Mouse (Mus musculus) megakaryocyte, embryonic 14.5 days (primary cell): Measurements from ENCODE around the gene Nrcam. TPM values are rescaled to one million over a fixed set of nuclear protein-coding genes. Genes with fewer than 3 reads are reported as not detected.

Experiments
- H3K27me3 ChIP-seq: replicated peaks from 2 replicates; pipeline ENCODE3; 2012; ENCODE audit warnings: inconsistent platforms
- H3K36me3 ChIP-seq: replicated peaks from 2 replicates; pipeline ENCODE3; 2012; ENCODE audit warnings: low read length, inconsistent platforms, mixed read lengths
- H3K4me1 ChIP-seq: 2 replicates; pipeline ENCODE4 v1.6.1; 2012; ENCODE audit warnings: inconsistent platforms
- H3K4me3 ChIP-seq: replicated peaks from 2 replicates; pipeline ENCODE3; 2012; ENCODE audit warnings: moderate library complexity, mild to moderate bottlenecking, inconsistent platforms
- H3K9me3 ChIP-seq: 2 replicates; pipeline ENCODE4 v1.6.1; 2012; ENCODE audit warnings: inconsistent platforms
- FLI1 ChIP-seq: IDR thresholded peaks from 2 replicates; pipeline ENCODE4 v1.6.1; 2012; ENCODE audit warnings: low read length, inconsistent platforms, mixed read lengths
- GATA1 ChIP-seq: IDR thresholded peaks from 3 replicates; pipeline ENCODE4 v1.6.1; 2012; ENCODE audit warnings: mixed read lengths, low read length, inconsistent platforms, borderline replicate concordance
- polyA plus RNA-seq: library from polyadenylated mRNA; stranded (reverse); fragments of >175 nt; gene quantifications from 2 replicates; pipeline ENCODE4 v1.2.3, GENCODE M21; 2012; ENCODE audit warnings: low replicate concordance; ENCODE audit not compliant: insufficient read depth

Gene Nrcam
- polyA plus RNA-seq, 1 experiment: 0.31 TPM

DNA sequence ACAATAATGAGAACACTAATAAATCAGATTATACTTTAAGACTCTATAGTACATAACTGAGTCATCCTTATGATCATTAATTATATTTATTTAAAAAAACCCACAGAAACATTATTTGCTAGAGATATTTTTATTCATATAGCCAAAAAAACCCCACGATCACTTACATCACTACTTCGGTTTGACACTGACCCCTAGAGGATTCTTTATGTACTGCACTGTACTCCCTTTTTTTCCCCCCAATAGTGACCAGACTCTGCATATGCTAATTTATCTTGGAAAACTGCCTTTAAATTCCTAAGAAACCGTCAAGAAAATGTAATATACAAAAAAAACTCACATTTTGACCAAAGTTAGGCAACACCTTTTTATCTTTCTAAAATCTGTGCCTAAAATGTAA, 244.0 kb downstream of the Nrcam start:
- Histone ChIP-seq H3K36me3 (no peaks in the 10 kb centered on the region), H3K9me3 (no peaks in the 10 kb centered on the region), H3K4me1 (no peaks in the 10 kb centered on the region), H3K27me3 (no peaks in the 10 kb centered on the region), H3K4me3 (no peak overlapping the region)
- TF ChIP-seq FLI1 (no peak), GATA1 (no peak)

DNA sequence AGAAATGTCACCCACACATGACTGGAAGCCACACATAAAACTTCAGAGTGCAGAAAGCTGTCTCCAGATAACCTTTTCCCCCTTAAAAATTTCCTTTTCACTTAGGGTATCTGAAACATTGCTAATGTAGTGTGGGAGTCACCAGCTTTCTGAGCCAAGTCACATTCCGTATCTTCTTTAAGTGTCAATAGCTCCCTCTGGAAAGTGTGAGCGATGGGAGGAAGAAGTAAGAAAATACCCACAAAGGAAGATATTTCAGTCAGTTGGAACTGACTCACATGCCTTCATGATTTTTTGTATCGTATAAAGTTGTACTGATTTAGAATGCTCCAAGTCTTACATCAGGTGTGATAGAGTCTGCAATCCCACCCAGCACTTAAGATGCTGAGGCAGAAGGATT, 245.5 kb downstream of the Nrcam start:
- H3K27me3 ChIP-seq: no peaks in the 10 kb centered on the region

DNA sequence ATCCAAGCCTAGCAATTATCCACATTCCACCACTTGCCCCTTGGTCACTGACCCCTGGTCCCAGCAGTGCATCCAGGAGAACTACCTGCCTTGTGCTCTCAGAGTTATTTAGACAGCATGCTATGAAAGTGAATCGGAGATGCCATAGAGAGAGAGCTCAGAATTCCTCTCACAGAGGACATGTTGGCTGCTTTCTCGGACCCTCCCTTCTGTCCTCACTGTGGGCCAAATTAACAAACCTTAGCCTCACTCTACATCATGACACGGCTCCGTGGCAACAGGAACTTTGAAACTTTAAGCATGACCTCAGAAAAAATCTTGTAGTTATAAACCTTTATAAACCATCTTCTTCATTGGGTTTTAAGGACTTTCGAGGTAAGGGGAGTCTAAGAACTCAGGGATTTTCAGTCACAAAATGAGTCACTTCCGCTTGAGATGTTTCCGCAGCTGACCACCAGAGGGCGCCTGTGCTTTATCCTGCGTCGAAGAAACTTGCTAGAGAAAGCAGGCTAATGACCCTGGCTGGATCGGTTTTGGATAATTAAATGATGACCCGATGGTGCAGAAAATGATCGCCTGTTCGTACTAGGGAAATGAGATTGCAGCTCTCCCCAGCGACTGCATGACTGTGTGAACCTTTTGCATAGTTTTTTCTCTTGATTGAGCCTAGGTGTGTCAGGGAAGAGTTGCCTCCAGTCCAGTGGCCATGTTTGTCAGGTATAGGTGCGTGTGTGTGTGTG, 272.9 kb downstream of the Nrcam start:
- Histone ChIP-seq H3K36me3 (no peaks in the 10 kb centered on the region), H3K27me3 (no peaks in the 10 kb centered on the region), H3K9me3 (peaks cover 4% of the 10 kb centered on the region; the same call in 1 of the 2 replicates), H3K4me3 (no peak overlapping the region), H3K4me1 (peaks cover 4% of the 10 kb centered on the region; the same call in 1 of the 2 replicates)
- TF ChIP-seq GATA1: no peak
- no peak for TF ChIP-seq FLI1

More for the DNA sequence above, 245.5 kb downstream of the Nrcam start:
- Histone ChIP-seq H3K36me3 (no peaks in the 10 kb centered on the region), H3K4me3 (no peak overlapping the region), H3K4me1 (no peaks in the 10 kb centered on the region), H3K9me3 (no peaks in the 10 kb centered on the region)
- no peak for TF ChIP-seq FLI1
- TF ChIP-seq GATA1: no peak

DNA sequence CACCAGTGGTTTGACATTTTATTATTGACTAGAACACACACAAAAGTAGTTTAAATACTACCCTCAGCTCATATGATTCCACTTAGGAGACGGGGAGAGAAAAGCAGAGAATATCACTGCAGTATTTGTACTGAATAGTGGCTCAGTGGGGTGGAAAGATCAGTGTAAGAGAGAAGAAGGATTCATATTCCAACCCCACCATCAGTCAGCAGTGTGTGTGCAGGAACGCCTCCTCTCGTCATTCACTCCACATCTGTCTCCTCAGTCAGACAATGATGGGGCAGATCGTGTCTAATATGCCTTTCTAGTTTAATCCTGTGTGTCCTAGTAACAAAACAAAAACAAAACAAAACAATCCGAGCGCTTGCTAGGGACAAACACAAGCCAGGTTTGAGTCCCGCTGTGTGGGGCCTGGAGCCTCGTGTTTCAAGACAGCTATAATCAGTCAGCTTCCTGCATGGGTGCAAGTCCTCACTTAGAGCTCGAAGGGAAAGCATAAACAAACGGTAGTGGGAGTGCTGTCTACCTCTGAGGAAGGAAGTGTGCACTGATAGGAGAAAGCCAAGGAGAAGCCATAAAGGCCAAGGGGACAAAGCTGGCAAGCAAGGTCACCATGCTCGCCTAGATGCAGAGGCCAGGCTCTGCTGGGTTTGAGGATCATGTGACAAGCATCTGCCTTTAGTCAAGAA, 273.7 kb downstream of the Nrcam start:
- TF ChIP-seq GATA1 (no peak), FLI1 (no peak)
- H3K4me1 ChIP-seq: peaks cover 4% of the 10 kb centered on the region; the same call in 1 of the 2 replicates
- H3K9me3 ChIP-seq: peaks cover 4% of the 10 kb centered on the region; the same call in 1 of the 2 replicates
- H3K4me3 ChIP-seq: no peak overlapping the region
- no peaks in the 10 kb centered on the region for H3K36me3 ChIP-seq
- H3K27me3 ChIP-seq: no peaks in the 10 kb centered on the region

DNA sequence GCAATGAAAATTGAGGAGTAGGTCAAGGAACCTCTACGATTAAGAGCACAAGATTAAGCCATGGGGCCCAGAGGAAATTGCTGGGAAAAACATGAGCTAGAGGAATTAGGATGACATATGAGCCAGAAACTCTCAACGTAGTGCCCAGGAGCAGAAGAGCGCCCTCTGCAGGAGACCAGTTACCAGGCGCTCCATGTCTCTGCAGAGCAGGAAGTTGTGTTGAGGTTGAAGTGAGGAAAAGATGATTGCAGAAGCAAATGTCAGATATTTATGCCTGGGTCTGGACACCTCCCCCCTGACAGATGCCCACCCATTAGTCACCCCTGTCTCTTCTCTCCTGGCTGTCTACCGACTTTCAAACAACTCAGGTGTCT, 274.3 kb downstream of the Nrcam start:
- TF ChIP-seq GATA1: no peak
- TF ChIP-seq FLI1: no peak
- H3K9me3 ChIP-seq: peaks cover 4% of the 10 kb centered on the region; the same call in 1 of the 2 replicates
- no peak overlapping the region for H3K4me3 ChIP-seq
- H3K4me1 ChIP-seq: peaks cover 4% of the 10 kb centered on the region; the same call in 1 of the 2 replicates
- H3K27me3 ChIP-seq: no peaks in the 10 kb centered on the region
- no peaks in the 10 kb centered on the region for H3K36me3 ChIP-seq

DNA sequence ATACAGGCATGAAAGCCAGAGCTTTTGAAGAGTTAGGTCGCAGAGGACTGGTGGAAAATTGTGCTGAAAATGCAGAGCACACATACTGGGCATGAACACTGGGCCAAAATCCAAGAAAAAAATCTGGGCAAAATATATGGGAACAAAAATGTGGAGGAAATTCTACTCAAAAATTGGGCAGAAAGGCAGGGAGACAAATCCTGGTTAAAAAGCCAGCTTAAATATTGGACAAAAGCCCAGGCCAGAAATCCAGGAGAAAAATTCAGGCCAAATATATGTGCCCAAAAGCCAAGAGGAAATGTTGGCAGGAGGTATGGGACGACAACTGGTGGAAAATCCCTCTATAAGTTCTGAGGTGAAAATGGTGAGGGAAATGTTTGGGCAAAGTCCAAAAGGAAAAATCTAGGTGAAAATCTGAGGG, 288.3 kb downstream of the Nrcam start:
- H3K4me1 ChIP-seq: no peaks in the 10 kb centered on the region
- no peak overlapping the region for H3K4me3 ChIP-seq
- H3K36me3 ChIP-seq: no peaks in the 10 kb centered on the region
- no peaks in the 10 kb centered on the region for H3K27me3 ChIP-seq
- TF ChIP-seq FLI1 (no peak), GATA1 (no peak)
- H3K9me3 ChIP-seq: no peaks in the 10 kb centered on the region

- Histone ChIP-seq H3K4me3 (no peak overlapping the region), H3K4me1 (no peaks in the 10 kb centered on the region), H3K9me3 (no peaks in the 10 kb centered on the region), H3K27me3 (no peaks in the 10 kb centered on the region), H3K36me3 (no peaks in the 10 kb centered on the region)
- TF ChIP-seq FLI1: no peak
- TF ChIP-seq GATA1: no peak
These were observed 288.8 kb downstream of the Nrcam start for GRCm38 (mm10) chr12:44617488-44617887.

- Histone ChIP-seq H3K4me3 (no peak overlapping the region), H3K4me1 (no peaks in the 10 kb centered on the region), H3K27me3 (no peaks in the 10 kb centered on the region), H3K36me3 (no peaks in the 10 kb centered on the region), H3K9me3 (no peaks in the 10 kb centered on the region)
- no peak for TF ChIP-seq GATA1
- TF ChIP-seq FLI1: no peak
These were observed 310.7 kb downstream of the Nrcam start for GRCm38 (mm10) chr12:44639341-44639921.

GRCm38 (mm10) chr12:44640579-44640978, 311.9 kb downstream of the Nrcam start:
- Histone ChIP-seq H3K4me3 (no peak overlapping the region), H3K36me3 (no peaks in the 10 kb centered on the region), H3K9me3 (no peaks in the 10 kb centered on the region), H3K27me3 (no peaks in the 10 kb centered on the region), H3K4me1 (no peaks in the 10 kb centered on the region)
- TF ChIP-seq FLI1: no peak
- TF ChIP-seq GATA1: no peak

Other genes with a start within 250 kb of the Nrcam start
- 1.6 and 14.4 TPM in 2 replicates for gene Dnajb9, start 118.6 kb upstream of the Nrcam start, polyA plus RNA-seq
- 10.1 TPM in 1 of 2 replicates, not detected in the other for gene Pnpla8, start 107.5 kb upstream of the Nrcam start, polyA plus RNA-seq